Mouse (Mus musculus): ENCODE results near the gene Clasp1.

- TF ChIP-seq POLR2A (IDR thresholded peaks at IDR 0.05; ENCODE audit: low read depth, low read length) = no peak
- no peak for TF ChIP-seq CTCF (conservative IDR thresholded peaks at IDR 0.05; ENCODE audit: insufficient read depth, insufficient read length, low read depth, low read length)
Measured at GRCm38 (mm10) chr1:118398567-118398966, 9.7 kb downstream of the Clasp1 start.
